Mouse (Mus musculus): Measurements from ENCODE around the gene Fbxl16. TPM values are rescaled to one million over a fixed set of nuclear protein-coding genes. Genes with fewer than 3 reads are reported as not detected.

The Fbxl16 gene
- polyA plus RNA-seq, 1 experiment, result 4.7 TPM

GRCm38 (mm10) chr17:25838904-25839303 lies 30.0 kb downstream of the Fbxl16 start:
- peaks cover 20% of the 10 kb centered on the region for H3K36me3 ChIP-seq (ENCODE audit: control insufficient read depth, insufficient read depth, low read length, poor library complexity, severe bottlenecking)
- H3K27ac ChIP-seq (ENCODE audit: insufficient read depth, low read length), result no peak overlapping the region
- H3K4me3 ChIP-seq (ENCODE audit: low read depth, low read length), result no peak overlapping the region
- no peaks in the 10 kb centered on the region for H3K9me3 ChIP-seq (replicated peaks; ENCODE audit: control insufficient read depth, insufficient read depth, low read length, poor library complexity, severe bottlenecking)
- TF ChIP-seq EP300 (IDR thresholded peaks at IDR 0.05; ENCODE audit: insufficient read depth, low read depth, low read length), result no peak
- TF ChIP-seq CTCF (IDR thresholded peaks at IDR 0.05; ENCODE audit: low read depth, low read length), result no peak
- no peak for TF ChIP-seq POLR2A (IDR thresholded peaks at IDR 0.05; ENCODE audit: insufficient read depth, low read length)
- no peaks in the 10 kb centered on the region for H3K27me3 ChIP-seq (ENCODE audit: control insufficient read depth, insufficient read depth, low read length, poor library complexity, severe bottlenecking)
- peaks cover 4% of the 10 kb centered on the region for H3K4me1 ChIP-seq (ENCODE audit: control insufficient read depth, insufficient read depth, low read length)
- H3K9ac ChIP-seq (ENCODE audit: low read depth, poor library complexity, severe bottlenecking), result no peak overlapping the region

GRCm38 (mm10) chr17:25839455-25840235 lies 30.8 kb downstream of the Fbxl16 start:
- Histone ChIP-seq H3K9me3 (replicated peaks; ENCODE audit: control insufficient read depth, insufficient read depth, low read length, poor library complexity, severe bottlenecking) (no peaks in the 10 kb centered on the region), H3K27me3 (ENCODE audit: control insufficient read depth, insufficient read depth, low read length, poor library complexity, severe bottlenecking) (no peaks in the 10 kb centered on the region), H3K4me3 (ENCODE audit: low read depth, low read length) (no peak overlapping the region), H3K4me1 (ENCODE audit: control insufficient read depth, insufficient read depth, low read length) (peaks cover 2% of the 10 kb centered on the region), H3K27ac (ENCODE audit: insufficient read depth, low read length) (no peak overlapping the region), H3K9ac (ENCODE audit: low read depth, poor library complexity, severe bottlenecking) (no peak overlapping the region), H3K36me3 (ENCODE audit: control insufficient read depth, insufficient read depth, low read length, poor library complexity, severe bottlenecking) (peaks cover 20% of the 10 kb centered on the region)
- TF ChIP-seq POLR2A (IDR thresholded peaks at IDR 0.05; ENCODE audit: insufficient read depth, low read length) (no peak), CTCF (IDR thresholded peaks at IDR 0.05; ENCODE audit: low read depth, low read length) (no peak), EP300 (IDR thresholded peaks at IDR 0.05; ENCODE audit: insufficient read depth, low read depth, low read length) (no peak)

GRCm38 (mm10) chr17:25840519-25840918 lies 31.6 kb downstream of the Fbxl16 start:
- Histone ChIP-seq H3K27me3 (ENCODE audit: control insufficient read depth, insufficient read depth, low read length, poor library complexity, severe bottlenecking) (no peaks in the 10 kb centered on the region), H3K4me1 (ENCODE audit: control insufficient read depth, insufficient read depth, low read length) (no peaks in the 10 kb centered on the region), H3K9ac (ENCODE audit: low read depth, poor library complexity, severe bottlenecking) (no peak overlapping the region), H3K36me3 (ENCODE audit: control insufficient read depth, insufficient read depth, low read length, poor library complexity, severe bottlenecking) (peaks cover 20% of the 10 kb centered on the region), H3K27ac (ENCODE audit: insufficient read depth, low read length) (no peak overlapping the region), H3K4me3 (ENCODE audit: low read depth, low read length) (no peak overlapping the region), H3K9me3 (replicated peaks; ENCODE audit: control insufficient read depth, insufficient read depth, low read length, poor library complexity, severe bottlenecking) (no peaks in the 10 kb centered on the region)
- TF ChIP-seq CTCF (IDR thresholded peaks at IDR 0.05; ENCODE audit: low read depth, low read length) (no peak), EP300 (IDR thresholded peaks at IDR 0.05; ENCODE audit: insufficient read depth, low read depth, low read length) (no peak), POLR2A (IDR thresholded peaks at IDR 0.05; ENCODE audit: insufficient read depth, low read length) (no peak)

GRCm38 (mm10) chr17:25841117-25841880 lies 32.4 kb downstream of the Fbxl16 start, which contains the start of gene Gm20683:
Gene Gm20683, minus strand, starts transcription at chr17:25841763.
- H3K9me3 ChIP-seq (replicated peaks; ENCODE audit: control insufficient read depth, insufficient read depth, low read length, poor library complexity, severe bottlenecking), result no peaks in the 10 kb centered on the region
- H3K27ac ChIP-seq (ENCODE audit: insufficient read depth, low read length), result no peak within 1 kb of the TSS
- H3K4me3 ChIP-seq (ENCODE audit: low read depth, low read length), result no peak within 1 kb of the TSS
- no peaks in the 10 kb centered on the region for H3K27me3 ChIP-seq (ENCODE audit: control insufficient read depth, insufficient read depth, low read length, poor library complexity, severe bottlenecking)
- no peak within 1 kb of the TSS for H3K9ac ChIP-seq (ENCODE audit: low read depth, poor library complexity, severe bottlenecking)
- H3K36me3 ChIP-seq (ENCODE audit: control insufficient read depth, insufficient read depth, low read length, poor library complexity, severe bottlenecking), result peaks cover 20% of the 10 kb centered on the region
- TF ChIP-seq POLR2A (IDR thresholded peaks at IDR 0.05; ENCODE audit: insufficient read depth, low read length) (no peak), CTCF (IDR thresholded peaks at IDR 0.05; ENCODE audit: low read depth, low read length) (no peak), EP300 (IDR thresholded peaks at IDR 0.05; ENCODE audit: insufficient read depth, low read depth, low read length) (no peak)
- no peaks in the 10 kb centered on the region for H3K4me1 ChIP-seq (ENCODE audit: control insufficient read depth, insufficient read depth, low read length)

- H3K9ac ChIP-seq (ENCODE audit: low read depth, poor library complexity, severe bottlenecking), result no peak overlapping the region
- no peaks in the 10 kb centered on the region for H3K9me3 ChIP-seq (replicated peaks; ENCODE audit: control insufficient read depth, insufficient read depth, low read length, poor library complexity, severe bottlenecking)
- no peak for TF ChIP-seq CTCF (IDR thresholded peaks at IDR 0.05; ENCODE audit: low read depth, low read length)
- TF ChIP-seq EP300 (IDR thresholded peaks at IDR 0.05; ENCODE audit: insufficient read depth, low read depth, low read length), result no peak
- TF ChIP-seq POLR2A (IDR thresholded peaks at IDR 0.05; ENCODE audit: insufficient read depth, low read length), result no peak
- no peak overlapping the region for H3K4me3 ChIP-seq (ENCODE audit: low read depth, low read length)
- H3K27me3 ChIP-seq (ENCODE audit: control insufficient read depth, insufficient read depth, low read length, poor library complexity, severe bottlenecking), result no peaks in the 10 kb centered on the region
- H3K4me1 ChIP-seq (ENCODE audit: control insufficient read depth, insufficient read depth, low read length), result no peaks in the 10 kb centered on the region
- peaks cover 20% of the 10 kb centered on the region for H3K36me3 ChIP-seq (ENCODE audit: control insufficient read depth, insufficient read depth, low read length, poor library complexity, severe bottlenecking)
- H3K27ac ChIP-seq (ENCODE audit: insufficient read depth, low read length), result no peak overlapping the region
Observed at GRCm38 (mm10) chr17:25842509-25842908, 33.6 kb downstream of the Fbxl16 start.
